Mouse (Mus musculus): ENCODE data around the gene Nav1.

Nav1 gene

GRCm38 (mm10) chr1:135517469-135517868, 89.6 kb downstream of the Nav1 start:
- no peak for DNase-seq (ENCODE audit: low spot score)

DNA sequence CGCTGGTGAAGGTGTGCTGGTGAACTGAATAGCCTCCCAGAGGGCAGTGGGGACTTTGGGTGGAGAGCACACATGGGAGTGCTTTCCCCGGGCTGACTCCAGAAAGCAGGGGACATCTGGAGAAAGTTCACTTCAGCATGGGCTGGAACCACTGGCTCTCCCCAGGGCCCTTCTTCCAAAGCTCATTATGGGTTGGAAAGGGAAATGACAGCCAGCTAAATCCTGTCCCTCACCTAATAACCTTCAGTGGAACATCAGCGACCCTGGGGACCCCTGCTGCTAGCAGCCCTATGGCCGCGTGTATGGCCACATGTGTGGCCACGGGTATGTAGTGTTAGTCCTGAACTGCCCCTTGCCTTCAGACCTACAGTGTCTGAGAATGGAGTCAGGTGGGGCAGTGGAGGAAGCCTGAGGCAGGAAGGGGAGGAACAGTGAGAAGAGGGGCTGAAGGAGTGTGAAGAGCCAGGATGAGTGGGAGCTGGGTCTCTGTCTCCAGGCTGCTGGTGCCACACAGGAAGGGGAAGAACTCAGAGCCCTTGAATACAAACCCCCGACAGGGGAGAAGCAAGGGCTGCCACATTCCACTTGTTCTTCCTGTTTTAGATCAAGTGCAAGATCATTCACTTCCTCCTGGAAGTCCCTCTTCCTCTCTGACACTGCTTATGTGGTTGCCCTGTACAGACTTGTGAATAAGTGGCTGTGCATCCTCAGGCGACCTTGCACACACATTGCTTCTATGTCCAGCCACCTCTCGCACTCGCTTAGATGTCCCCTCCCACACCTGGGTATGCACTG, 90.4 kb downstream of the Nav1 start:
- no peak for DNase-seq (ENCODE audit: low spot score)

DNA sequence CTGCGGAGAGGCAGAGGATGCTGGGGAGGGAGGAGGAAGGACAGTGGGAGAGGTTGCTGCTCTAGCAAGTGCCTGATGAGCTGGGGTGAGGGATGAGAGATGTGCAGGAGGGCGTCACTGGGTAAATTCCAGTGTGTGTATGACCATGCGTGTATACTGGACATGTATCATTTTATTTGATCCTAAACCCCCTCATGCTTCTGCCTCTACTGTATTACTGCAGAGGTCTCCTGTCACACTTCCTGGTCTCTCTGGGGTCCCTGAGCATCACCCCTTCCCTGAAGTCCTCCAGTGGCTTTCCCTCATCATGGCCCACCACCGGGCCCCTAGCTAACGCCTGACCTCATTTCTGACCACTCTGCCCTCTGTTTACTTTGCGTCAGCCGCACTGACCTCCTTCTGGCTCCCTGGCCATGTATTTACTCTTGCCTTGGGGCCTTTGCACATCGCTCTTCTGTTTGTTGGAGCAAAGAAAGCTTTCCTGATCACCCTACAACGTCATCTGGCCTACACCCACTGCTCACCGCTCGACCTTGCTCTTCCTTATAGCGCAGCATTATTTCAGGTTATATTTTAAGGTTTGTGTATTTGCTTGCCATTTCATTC, 91.4 kb downstream of the Nav1 start:
- no peak for DNase-seq (ENCODE audit: low spot score)

DNA sequence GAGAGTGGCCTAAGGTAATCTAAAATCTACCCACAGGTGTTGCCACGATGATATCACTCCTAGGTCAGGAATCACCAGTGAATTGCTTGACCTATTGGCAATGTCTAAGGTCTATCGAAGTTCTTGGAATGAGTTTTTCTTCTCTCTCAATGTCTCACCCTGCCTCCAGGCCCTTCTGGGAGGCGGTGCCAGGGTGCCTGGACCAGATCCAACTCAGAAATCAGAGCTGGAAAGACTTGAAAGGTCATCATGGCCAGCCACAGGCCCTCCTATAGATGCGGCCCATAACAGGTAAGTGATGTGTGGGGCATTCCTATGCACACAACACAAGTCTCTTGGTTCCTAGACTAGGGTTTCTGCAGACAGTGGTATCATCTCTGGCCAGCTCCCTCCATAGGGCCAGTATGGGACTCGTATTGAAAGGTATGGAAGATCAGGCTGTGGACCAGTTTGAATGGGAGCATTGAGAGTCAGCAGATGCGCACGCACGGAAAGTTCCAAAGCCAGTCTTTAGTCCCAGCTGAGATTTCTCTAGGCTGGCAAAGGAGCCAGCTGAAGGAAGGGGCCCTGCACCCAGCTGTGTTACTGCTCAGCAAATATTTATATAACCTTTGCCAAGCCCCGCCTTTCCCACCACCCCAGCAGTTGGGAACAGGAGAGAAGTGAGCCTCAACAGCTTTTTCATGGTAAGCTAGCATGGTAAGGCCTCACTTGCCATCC, 92.0 kb downstream of the Nav1 start:
- no peak for DNase-seq (ENCODE audit: low spot score)

- no peak for DNase-seq (ENCODE audit: low spot score)
Measured at GRCm38 (mm10) chr1:135514046-135514445, 93.0 kb downstream of the Nav1 start.

- no peak for DNase-seq (ENCODE audit: low spot score)
Measured at GRCm38 (mm10) chr1:135513464-135513863, 93.6 kb downstream of the Nav1 start.

DNA sequence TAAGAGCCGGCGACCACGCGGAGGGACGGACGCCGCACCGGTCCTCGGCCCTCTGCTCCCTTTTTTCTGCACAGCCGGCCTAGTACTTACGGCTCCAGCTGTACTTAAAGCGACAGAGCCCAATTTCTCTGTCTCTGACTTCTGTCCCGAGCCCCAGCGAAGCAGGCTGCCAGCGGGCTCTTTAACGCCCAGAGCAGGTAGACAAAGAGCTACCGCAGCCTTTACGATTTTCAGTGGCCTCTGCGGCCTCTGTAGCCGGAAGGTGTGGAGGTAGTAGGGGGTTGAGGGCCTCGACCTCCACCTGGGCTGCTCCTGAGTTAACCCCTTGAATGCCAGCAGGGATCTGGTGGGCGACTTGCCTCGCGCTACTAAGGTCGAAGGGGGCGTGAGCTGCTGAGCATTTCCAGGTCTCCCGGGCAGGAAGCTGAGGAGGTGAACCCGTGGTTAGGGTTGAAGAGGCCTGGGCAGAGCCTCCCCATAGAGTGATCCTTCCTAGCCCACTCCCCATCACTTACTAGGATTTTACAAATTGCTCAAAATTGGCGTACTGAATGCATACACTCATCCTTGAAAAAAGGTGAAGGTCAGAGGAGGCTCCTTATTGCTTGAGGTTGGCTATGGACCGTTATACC, 96.6 kb downstream of the Nav1 start:
- DNase-seq (ENCODE audit: low spot score): peak; percentile 54

GRCm38 (mm10) chr1:135509145-135510084, 97.7 kb downstream of the Nav1 start:
- no peak for DNase-seq (ENCODE audit: low spot score)

GRCm38 (mm10) chr1:135508349-135508634, 98.8 kb downstream of the Nav1 start:
- no peak for DNase-seq (ENCODE audit: low spot score)

DNA sequence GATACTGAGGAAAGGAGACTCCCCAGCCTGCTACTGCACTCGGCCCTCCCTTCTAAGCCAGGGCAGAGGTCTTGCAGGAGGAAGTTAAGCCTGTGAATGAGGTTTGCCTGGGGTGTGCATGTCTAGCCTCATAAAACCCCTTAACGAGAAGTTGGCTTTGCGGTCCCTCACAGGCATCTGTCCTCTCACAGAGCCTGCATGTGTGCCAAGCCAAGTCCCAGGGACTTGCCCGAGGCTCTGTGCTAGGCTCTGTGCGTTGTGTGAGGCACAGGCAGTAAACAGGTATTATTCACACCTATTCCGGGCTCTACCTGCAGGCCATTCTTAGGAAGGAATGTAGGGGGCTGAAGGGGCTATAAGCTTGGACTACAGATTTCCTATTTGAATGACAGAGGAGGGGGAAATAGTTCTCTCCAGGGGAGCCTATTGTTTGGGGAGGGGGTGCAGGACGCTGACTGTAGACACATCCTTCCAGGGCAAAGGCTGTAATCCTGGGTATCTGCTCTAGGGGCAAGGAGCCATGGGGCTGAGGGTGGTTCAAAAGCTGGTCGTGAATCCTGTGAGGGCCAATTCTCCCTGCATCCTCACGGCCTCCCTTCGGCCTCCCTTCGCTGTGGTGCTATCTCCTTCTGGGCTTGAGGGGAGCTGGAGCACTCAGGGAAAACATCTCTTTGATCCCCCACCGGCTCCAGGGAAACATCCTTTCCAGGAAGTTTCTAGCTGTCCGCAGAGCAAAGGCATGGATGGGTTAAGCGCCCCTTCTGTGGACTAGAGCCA, 99.3 kb downstream of the Nav1 start:
- no peak for DNase-seq (ENCODE audit: low spot score)

GRCm38 (mm10) chr1:135505499-135505898, 101.6 kb downstream of the Nav1 start:
- DNase-seq (ENCODE audit: low spot score): no peak

DNA sequence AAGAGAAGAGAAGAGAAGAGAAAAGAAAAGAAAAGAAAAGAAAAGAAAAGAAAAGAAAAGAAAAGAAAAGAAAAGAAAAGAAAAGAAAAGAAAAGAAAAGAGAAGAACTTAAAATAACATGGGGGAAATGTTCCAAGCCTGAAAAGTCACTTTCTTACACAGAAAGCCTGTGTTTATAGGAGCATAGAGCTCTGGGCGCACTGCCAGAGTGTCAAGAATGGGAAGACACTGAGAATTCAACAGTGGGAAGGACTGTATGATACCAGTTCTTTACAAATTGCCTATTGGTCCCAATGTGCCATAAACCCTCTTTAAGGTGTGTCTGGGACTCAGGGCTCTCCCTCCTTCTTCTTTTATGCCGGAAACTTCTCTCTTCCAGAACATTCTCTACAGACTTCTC, 103.7 kb downstream of the Nav1 start:
- DNase-seq (ENCODE audit: low spot score): no peak

- no peak for DNase-seq (ENCODE audit: low spot score)
Measured at GRCm38 (mm10) chr1:135502750-135503149, 104.3 kb downstream of the Nav1 start.

GRCm38 (mm10) chr1:135502135-135502534, 105.0 kb downstream of the Nav1 start:
- no peak for DNase-seq (ENCODE audit: low spot score)

DNA sequence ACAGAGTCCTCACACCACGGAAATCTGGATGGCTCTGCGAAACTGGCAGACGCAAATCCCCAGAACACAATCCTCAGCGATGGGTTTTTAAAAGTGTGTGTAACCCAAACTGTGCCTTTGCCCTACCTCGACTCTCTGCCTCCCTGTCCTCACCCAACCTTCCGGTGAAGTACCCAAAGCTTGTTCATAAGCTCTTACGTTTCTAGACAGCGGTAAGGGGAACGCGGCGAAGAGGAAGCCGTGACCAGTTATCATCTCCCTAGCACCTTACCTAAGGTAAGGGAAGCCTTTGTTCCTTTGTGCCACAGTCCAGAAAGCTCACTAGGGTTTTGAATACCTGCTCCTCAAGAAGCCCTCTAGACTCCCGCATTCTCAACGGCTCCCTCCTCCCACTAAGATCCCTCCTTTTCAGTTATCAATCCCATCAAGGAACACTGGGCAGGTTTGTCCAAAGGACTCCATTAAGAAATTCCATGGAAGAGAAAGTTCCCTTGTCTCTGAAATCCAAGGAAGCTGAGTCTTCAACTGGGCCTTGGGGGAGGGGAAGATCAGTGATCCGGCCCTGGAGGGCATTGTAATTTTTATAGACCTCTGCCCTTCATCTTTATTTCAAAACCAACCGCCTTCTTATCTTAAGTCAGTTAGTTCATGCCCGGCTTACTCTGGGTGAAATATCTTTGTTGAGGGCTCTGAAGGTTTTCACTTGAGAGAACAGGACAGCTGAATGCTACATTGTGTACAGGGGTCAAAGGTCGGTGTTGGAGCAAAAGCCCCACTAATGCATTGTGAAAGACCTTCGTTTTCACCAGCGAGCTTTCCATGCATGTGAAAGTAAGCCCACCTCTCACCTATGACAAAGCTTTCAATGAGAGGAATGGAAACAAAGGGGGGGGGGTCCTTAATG, 108.4 kb downstream of the Nav1 start:
- DNase-seq (ENCODE audit: low spot score): no peak

GRCm38 (mm10) chr1:135495048-135495447, 112.0 kb downstream of the Nav1 start:
- no peak for DNase-seq (ENCODE audit: low spot score)

DNA sequence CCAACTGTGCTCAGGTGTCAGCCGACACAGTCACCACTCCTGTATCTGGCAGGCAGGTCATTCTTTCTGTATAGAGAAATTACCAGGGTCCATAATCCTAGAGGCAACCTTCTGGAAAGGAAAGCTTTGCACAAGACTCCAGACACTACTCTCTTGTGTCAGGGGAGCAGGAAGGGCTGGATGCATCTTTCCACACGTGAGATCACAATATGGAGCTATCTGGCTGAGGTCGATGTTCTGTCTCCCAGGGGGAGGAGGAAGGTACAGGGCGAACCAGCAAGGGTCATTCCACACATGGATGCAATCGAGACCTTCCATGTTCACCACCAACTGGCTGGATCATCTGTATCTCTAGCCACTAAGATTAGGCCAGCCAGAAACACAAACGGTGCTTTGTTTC, 113.2 kb downstream of the Nav1 start:
- DNase-seq (ENCODE audit: low spot score): no peak

DNA sequence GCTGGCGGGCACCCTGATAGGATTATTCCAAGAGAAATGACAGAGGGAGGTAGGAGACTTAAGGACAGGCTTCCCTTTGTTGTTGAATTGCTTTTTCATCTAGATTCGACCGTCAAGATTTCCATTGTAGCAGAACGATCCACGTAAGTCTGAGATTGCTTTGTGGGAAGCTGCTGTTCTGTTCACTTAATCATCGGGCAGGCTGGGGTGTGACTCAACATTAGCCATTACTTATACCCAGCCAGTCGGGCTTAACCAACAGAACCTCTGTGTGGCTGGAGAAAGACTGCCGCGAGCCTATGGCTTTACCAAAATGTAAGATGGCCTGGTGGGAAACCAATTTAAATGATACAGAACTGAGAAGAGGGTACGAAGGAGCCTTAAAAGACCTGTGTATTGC, 114.7 kb downstream of the Nav1 start:
- DNase-seq (ENCODE audit: low spot score): no peak

DNA sequence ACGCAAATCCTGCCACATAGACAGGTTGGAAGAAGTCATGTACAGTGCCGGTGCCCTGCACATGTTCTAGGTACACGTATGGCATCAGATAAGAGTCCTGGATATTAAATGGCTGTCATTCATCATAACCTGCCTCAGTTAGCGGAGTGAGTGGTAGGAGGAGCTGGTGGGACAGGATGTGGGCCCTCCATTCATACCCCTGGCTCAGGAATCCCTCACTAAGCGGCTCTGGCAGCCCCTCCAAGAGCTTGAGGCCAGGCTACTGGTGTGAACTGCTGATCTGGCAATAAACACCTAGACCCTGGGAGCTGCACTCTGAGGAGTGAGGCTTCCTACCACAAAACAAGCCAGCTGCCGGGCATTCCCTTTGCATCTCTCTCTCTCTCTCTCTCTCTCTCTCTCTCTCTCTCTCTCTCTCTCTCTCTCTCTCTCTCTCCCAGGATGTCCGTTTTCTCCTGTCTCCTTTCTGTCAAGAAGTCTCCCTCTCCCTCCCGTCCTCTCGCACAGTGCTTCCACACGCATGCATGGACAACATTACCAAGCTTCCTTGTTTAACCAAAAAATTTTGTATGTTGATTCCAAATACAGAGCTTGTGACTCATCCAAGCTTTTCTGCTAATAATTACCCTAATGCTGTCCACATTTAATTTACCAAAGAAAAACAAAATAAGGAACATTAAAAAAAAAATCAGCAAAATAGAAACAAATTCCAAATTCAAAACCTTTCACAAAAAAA, 116.0 kb downstream of the Nav1 start:
- DNase-seq (ENCODE audit: low spot score): no peak

Data from ovary, adult 18-20 months (tissue).